Mouse (Mus musculus): Measurements from ENCODE around the gene Zfp644. TPM values are rescaled to one million over a fixed set of nuclear protein-coding genes. Genes with fewer than 3 reads are reported as not detected.
A peak's percentile ranks its signal among the peaks of the same experiment; 100 is the strongest.
"Not testable (repeated sequence)": the region's sequence is repeated elsewhere in the genome, so short reads cannot be mapped to it uniquely, and the experiment has no call there.

Zfp644 gene
- polyA plus RNA-seq, 1 experiment from 2014 or later: 36.3 TPM

DNA sequence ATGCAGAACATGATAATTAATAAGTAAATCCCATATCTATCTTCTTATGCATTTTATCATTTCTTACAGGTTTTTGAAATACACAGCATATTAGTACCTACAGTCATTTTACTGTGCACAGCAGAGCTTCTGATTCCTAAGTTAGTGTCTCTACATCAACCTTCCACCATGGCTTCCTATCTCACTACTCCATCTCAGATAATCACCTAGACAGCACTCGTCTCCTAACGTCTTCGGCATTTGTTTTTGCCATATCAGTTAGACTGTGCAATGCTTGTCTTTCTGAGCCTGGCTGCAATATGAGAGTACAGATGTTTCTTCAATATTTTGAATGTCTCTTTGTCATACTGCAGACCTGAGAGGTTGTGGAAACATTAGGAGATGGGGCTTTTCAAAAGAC lies 9.3 kb upstream of the Zfp644 start:
- Histone ChIP-seq H3K4me2 (ENCODE audit: low read depth, low read length) (no peak overlapping the region), H3K9ac (ENCODE audit: low read depth, low read length) (no peak overlapping the region), H3K4me1 (ENCODE audit: control insufficient read depth, insufficient read depth, low read length) (peaks cover 5% of the 10 kb centered on the region), H3K27me3 (replicated peaks; ENCODE audit: control insufficient read depth, insufficient read depth, low read length) (no peaks in the 10 kb centered on the region), H3K36me3 (ENCODE audit: control insufficient read depth, insufficient read depth, low read length) (no peaks in the 10 kb centered on the region), H3K27ac (ENCODE audit: low read length) (no peak overlapping the region), H3K4me3 (ENCODE audit: low read length) (no peak overlapping the region), H3K9me3 (ENCODE audit: control insufficient read depth, low read length) (0 out of 2 replicates have a peak, but pooled peaks cover 4% of the 10 kb centered on the region)
- 79% methylated on average over 3 of the region's 3 CpGs for WGBS
- ATAC-seq: no peak

DNA sequence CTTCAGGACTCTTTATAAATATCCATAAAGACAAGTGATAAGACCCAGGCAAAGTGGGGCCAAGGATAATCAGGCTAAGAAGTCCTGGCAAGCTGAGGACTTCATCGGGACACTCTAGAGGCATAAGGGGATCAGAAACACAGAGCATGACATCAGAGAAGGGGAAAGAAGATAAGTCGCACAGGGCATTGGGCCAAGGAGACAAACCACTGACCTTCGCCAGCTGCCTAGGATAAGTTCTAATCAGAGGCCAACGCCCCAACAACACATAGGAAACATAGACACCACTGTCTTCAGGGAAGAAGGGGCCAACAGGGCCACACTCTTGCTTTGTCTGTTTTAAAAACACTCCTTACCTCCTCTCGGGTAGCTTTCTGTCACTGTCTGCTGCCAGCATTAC lies 8.1 kb upstream of the Zfp644 start:
- Histone ChIP-seq H3K4me2 (ENCODE audit: low read depth, low read length) (no peak overlapping the region), H3K4me3 (ENCODE audit: low read length) (no peak overlapping the region), H3K9me3 (ENCODE audit: control insufficient read depth, low read length) (0 out of 2 replicates have a peak, but pooled peaks cover 4% of the 10 kb centered on the region), H3K27ac (ENCODE audit: low read length) (no peak overlapping the region), H3K4me1 (ENCODE audit: control insufficient read depth, insufficient read depth, low read length) (no peaks in the 10 kb centered on the region; the same call in 1 of the 2 replicates), H3K9ac (ENCODE audit: low read depth, low read length) (no peak overlapping the region), H3K36me3 (ENCODE audit: control insufficient read depth, insufficient read depth, low read length) (no peaks in the 10 kb centered on the region), H3K27me3 (replicated peaks; ENCODE audit: control insufficient read depth, insufficient read depth, low read length) (no peaks in the 10 kb centered on the region)
- WGBS: 60% methylated on average over 5 of the region's 5 CpGs
- ATAC-seq: no peak

DNA sequence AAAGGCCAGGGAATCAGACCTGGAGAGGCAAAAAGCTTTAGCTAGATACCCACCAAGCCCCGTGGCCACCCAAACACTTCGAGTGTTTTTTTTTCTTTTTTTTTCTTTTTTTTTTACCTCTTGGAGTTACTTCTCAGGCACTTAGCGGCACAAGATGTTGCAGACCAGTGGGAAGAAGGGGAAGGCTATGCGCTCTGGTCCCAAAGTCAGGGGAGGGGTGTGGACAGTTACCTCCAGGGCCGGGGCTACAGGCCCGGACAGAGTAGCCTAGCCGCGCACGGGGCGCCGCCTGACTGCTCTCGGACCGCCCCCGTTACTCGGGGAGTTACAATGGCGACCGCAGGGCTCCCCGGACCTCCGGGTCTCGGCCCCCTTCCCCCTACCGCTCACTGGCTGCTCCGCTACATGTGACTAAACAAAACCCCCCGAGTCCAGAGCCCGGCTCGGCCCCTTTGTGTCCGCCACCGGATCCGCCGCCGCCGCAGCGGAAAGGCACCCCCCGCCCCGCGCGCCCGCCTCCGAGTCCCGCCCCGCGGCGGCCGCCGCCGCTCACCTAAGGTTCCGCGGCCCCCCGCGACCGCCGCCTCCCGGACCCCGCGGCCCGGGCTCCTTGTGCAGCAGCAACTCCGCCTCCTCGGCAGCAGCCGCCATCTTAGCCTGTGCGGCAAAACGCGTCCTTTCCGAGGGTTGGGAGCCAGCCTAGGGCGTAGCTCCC lies 1.2 kb downstream of the Zfp644 start:
- peak overlapping the region; percentile 83 for H3K4me2 ChIP-seq (ENCODE audit: low read depth, low read length)
- 0 out of 2 replicates have a peak, but pooled peaks cover 3% of the 10 kb centered on the region for H3K36me3 ChIP-seq (ENCODE audit: control insufficient read depth, insufficient read depth, low read length)
- 2% methylated on average over 62 of the region's 63 CpGs for WGBS
- H3K27ac ChIP-seq (ENCODE audit: low read length): peak overlapping the region; percentile 99
- peak overlapping the region; percentile 99 for H3K9ac ChIP-seq (ENCODE audit: low read depth, low read length)
- peaks cover 7% of the 10 kb centered on the region for H3K4me1 ChIP-seq (ENCODE audit: control insufficient read depth, insufficient read depth, low read length)
- peak; percentile 89 for ATAC-seq
- H3K4me3 ChIP-seq (ENCODE audit: low read length): peak overlapping the region; percentile 88
- no peaks in the 10 kb centered on the region for H3K27me3 ChIP-seq (replicated peaks; ENCODE audit: control insufficient read depth, insufficient read depth, low read length)
- H3K9me3 ChIP-seq (ENCODE audit: control insufficient read depth, low read length): no peaks in the 10 kb centered on the region

DNA sequence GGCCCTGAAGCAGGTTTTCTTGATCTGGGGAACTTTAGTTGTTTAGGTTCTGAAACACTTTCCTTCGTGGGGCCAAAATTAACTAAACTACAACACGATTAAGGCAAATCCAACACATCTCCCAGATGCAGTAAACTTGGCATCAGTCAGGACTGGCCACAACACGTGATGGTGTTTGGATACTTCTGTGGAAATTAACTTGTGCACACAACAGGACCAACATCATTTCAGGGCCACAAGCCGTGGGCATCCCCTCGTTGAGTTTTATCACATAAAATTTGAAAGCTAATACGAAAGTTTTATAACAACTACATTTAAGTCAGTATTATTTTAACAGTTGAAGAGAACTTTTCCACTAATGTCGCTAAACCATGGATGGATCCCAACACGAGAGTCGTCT lies 1.9 kb downstream of the Zfp644 start:
- no peak for ATAC-seq
- Histone ChIP-seq H3K36me3 (ENCODE audit: control insufficient read depth, insufficient read depth, low read length) (0 out of 2 replicates have a peak, but pooled peaks cover 3% of the 10 kb centered on the region), H3K9ac (ENCODE audit: low read depth, low read length) (peak overlapping the region; percentile 99), H3K4me1 (ENCODE audit: control insufficient read depth, insufficient read depth, low read length) (peaks cover 7% of the 10 kb centered on the region), H3K27ac (ENCODE audit: low read length) (no peak overlapping the region), H3K4me3 (ENCODE audit: low read length) (peak overlapping the region; percentile 88), H3K27me3 (replicated peaks; ENCODE audit: control insufficient read depth, insufficient read depth, low read length) (no peaks in the 10 kb centered on the region), H3K4me2 (ENCODE audit: low read depth, low read length) (peak overlapping the region; percentile 83), H3K9me3 (ENCODE audit: control insufficient read depth, low read length) (no peaks in the 10 kb centered on the region)
- WGBS: 31% methylated on average over 9 of the region's 9 CpGs

DNA sequence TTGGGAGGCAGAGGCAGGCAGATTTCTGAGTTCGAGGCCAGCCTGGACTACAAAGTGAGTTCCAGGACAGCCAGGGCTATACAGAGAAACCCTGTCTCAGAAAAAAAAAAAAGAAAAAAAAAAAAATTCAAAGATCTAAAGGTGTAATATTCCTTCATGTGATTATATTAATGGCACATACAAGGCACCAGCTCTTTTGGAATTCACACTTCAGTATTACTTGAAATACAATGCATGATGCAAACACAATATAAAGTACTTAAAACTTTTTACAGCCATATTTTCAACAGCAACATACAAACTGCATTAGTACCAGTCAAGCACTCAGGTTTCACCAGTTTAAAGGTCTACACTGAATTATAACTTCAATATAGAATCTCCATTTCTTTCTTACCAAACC lies 2.4 kb downstream of the Zfp644 start:
- Histone ChIP-seq H3K27me3 (replicated peaks; ENCODE audit: control insufficient read depth, insufficient read depth, low read length) (no peaks in the 10 kb centered on the region), H3K4me2 (ENCODE audit: low read depth, low read length) (peak overlapping the region; percentile 83; the same call in 1 of the 2 replicates), H3K9me3 (ENCODE audit: control insufficient read depth, low read length) (no peaks in the 10 kb centered on the region), H3K9ac (ENCODE audit: low read depth, low read length) (peak overlapping the region; percentile 99; the same call in 1 of the 2 replicates), H3K4me3 (ENCODE audit: low read length) (no peak overlapping the region), H3K36me3 (ENCODE audit: control insufficient read depth, insufficient read depth, low read length) (0 out of 2 replicates have a peak, but pooled peaks cover 3% of the 10 kb centered on the region), H3K4me1 (ENCODE audit: control insufficient read depth, insufficient read depth, low read length) (peaks cover 7% of the 10 kb centered on the region), H3K27ac (ENCODE audit: low read length) (no peak overlapping the region)
- 89% methylated on average over 1 of the region's 1 CpGs for WGBS
- ATAC-seq: no peak

DNA sequence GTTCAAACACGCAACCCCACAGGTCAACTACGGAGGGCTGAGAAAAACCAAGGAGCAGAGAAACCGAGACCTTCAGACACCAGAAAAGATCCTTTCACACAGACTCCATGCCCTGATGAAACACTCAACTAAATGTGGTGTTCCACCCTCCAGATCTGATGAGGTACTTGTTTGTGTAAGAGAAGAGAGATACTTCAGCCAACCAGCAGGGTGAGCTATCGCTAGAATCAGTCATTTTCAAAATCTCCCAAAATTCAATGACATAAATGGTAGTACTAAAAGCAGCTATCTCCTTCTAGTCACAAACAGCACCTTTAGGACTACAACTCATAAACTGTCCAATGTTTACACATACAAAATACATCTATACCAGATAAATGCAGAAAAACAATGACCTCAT lies 4.1 kb downstream of the Zfp644 start:
- 87% methylated on average over 4 of the region's 4 CpGs for WGBS
- no peak overlapping the region for H3K4me2 ChIP-seq (ENCODE audit: low read depth, low read length)
- no peak overlapping the region for H3K4me3 ChIP-seq (ENCODE audit: low read length)
- ATAC-seq: no peak
- no peak overlapping the region for H3K9ac ChIP-seq (ENCODE audit: low read depth, low read length)
- no peak overlapping the region for H3K27ac ChIP-seq (ENCODE audit: low read length)
- H3K4me1 ChIP-seq (ENCODE audit: control insufficient read depth, insufficient read depth, low read length): peaks cover 7% of the 10 kb centered on the region
- no peaks in the 10 kb centered on the region for H3K27me3 ChIP-seq (replicated peaks; ENCODE audit: control insufficient read depth, insufficient read depth, low read length)
- H3K36me3 ChIP-seq (ENCODE audit: control insufficient read depth, insufficient read depth, low read length): 0 out of 2 replicates have a peak, but pooled peaks cover 3% of the 10 kb centered on the region
- H3K9me3 ChIP-seq (ENCODE audit: control insufficient read depth, low read length): no peaks in the 10 kb centered on the region

DNA sequence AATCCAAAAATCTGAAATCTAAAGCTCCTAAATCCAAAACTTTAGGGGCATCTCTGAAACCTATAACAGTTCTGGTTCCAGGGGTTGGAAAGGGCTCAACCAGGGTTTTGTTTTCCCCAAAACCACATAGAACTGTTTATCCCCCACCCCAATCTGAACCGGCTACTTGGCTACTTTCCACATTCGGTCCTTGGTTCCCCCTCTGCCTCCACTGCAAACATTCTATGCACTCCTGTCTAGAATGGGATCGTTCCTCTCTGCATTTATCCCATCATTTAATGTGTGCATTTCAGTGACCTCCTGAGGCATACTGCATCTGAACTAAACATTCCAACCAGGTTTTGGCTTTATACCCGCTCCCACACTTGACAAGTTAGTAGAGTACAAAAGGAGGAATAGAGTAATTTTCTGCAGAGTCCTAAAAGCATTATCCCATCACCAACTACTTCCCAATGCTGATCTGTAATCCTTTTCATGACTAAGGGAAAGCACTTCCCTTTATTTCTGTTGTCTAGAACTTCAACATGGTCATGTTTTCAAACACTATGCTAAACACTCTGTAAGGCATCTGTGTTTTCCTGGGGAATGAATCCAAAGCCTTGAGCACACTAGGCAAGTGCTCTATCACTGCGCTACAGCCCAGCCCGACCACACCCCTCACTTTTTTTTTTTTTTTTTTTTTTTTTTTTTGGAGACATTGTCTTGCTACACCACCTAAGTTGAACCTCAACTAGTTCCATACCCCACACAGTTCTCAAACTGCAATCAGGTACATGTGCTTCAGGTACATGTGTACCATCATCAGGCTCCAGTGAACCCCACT lies 16.2 kb downstream of the Zfp644 start:
- no peak overlapping the region for H3K4me3 ChIP-seq (ENCODE audit: low read length)
- no peaks in the 10 kb centered on the region for H3K36me3 ChIP-seq (ENCODE audit: control insufficient read depth, insufficient read depth, low read length)
- H3K4me2 ChIP-seq (ENCODE audit: low read depth, low read length): no peak overlapping the region
- no peaks in the 10 kb centered on the region for H3K9me3 ChIP-seq (ENCODE audit: control insufficient read depth, low read length)
- ATAC-seq: no peak
- 90% methylated on average over 6 of the region's 6 CpGs for WGBS
- H3K27ac ChIP-seq (ENCODE audit: low read length): no peak overlapping the region
- H3K27me3 ChIP-seq (replicated peaks; ENCODE audit: control insufficient read depth, insufficient read depth, low read length): no peaks in the 10 kb centered on the region
- no peaks in the 10 kb centered on the region for H3K4me1 ChIP-seq (ENCODE audit: control insufficient read depth, insufficient read depth, low read length)
- H3K9ac ChIP-seq (ENCODE audit: low read depth, low read length): no peak overlapping the region

DNA sequence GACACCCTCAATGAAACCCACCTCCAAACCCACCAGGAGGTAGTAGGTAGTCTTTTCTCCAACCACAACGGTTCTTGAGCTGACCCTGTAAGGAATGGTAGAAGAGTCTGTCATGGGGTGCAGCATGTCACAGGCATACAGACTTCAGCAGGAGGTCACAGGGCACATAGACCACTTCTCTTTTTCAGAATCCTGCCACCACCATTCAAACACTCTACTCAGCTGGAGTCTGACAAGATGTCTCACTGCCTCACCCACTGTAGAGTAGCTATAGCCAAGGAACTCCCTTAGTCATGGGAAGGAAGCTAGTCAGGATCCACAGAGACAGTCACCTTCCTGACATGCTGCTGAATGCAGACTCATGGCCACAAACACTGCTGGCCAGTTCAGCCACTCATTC lies 17.4 kb downstream of the Zfp644 start:
- Histone ChIP-seq H3K27ac (ENCODE audit: low read length) (no peak overlapping the region), H3K4me1 (ENCODE audit: control insufficient read depth, insufficient read depth, low read length) (no peaks in the 10 kb centered on the region), H3K4me3 (ENCODE audit: low read length) (no peak overlapping the region), H3K27me3 (replicated peaks; ENCODE audit: control insufficient read depth, insufficient read depth, low read length) (no peaks in the 10 kb centered on the region), H3K36me3 (ENCODE audit: control insufficient read depth, insufficient read depth, low read length) (no peaks in the 10 kb centered on the region), H3K9me3 (ENCODE audit: control insufficient read depth, low read length) (no peaks in the 10 kb centered on the region), H3K9ac (ENCODE audit: low read depth, low read length) (no peak overlapping the region), H3K4me2 (ENCODE audit: low read depth, low read length) (no peak overlapping the region)
- 86% methylated on average over 1 of the region's 1 CpGs for WGBS
- no peak for ATAC-seq

DNA sequence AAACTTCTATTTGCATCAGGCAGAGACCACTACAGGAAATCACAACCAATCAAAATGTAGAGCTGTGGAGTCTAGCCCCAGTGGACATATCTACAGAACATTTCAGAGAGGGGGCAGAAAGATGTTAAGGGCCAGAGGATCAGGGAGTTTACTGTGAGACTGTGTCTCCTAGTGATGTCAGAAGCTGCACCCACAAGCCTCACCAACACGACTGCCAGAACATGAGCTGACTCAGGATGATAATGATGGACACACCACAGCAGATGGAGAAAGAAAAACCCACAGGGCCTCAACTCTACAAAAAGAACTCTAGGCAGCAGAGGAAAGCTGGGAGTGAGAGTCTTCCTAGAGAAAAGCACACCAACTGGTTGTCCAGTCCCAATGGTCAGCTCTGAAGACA lies 18.3 kb downstream of the Zfp644 start:
- not testable (repeated sequence) for H3K9ac ChIP-seq (ENCODE audit: low read depth, low read length); H3K9me3 ChIP-seq (ENCODE audit: control insufficient read depth, low read length); H3K27ac ChIP-seq (ENCODE audit: low read length); H3K4me3 ChIP-seq (ENCODE audit: low read length); H3K36me3 ChIP-seq (ENCODE audit: control insufficient read depth, insufficient read depth, low read length); H3K4me2 ChIP-seq (ENCODE audit: low read depth, low read length); ATAC-seq; H3K27me3 ChIP-seq (replicated peaks; ENCODE audit: control insufficient read depth, insufficient read depth, low read length); H3K4me1 ChIP-seq (ENCODE audit: control insufficient read depth, insufficient read depth, low read length)
- 53% methylated on average over 1 of the region's 1 CpGs for WGBS
